Mouse (Mus musculus) A20 (cell line): ENCODE results near the gene Eef1a1.

ENCODE experiments used
- DNase-seq: peaks from one replicate; pipeline ENCODE4 v3.0.0-alpha.2; 2011; ENCODE audit warnings: low read depth, low spot score

Eef1a1 gene

GRCm38 (mm10) chr9:78477021-78477551, 11.9 kb downstream of the Eef1a1 start:
- DNase-seq = peak; percentile 75

- DNase-seq = peak; percentile 62
Measured at GRCm38 (mm10) chr9:78476531-78477020, 12.4 kb downstream of the Eef1a1 start.

GRCm38 (mm10) chr9:78475873-78476272, 13.1 kb downstream of the Eef1a1 start:
- DNase-seq = peak; percentile 69

GRCm38 (mm10) chr9:78475383-78475780, 13.6 kb downstream of the Eef1a1 start:
- peak; percentile 37 for DNase-seq

GRCm38 (mm10) chr9:78474771-78475382, 14.1 kb downstream of the Eef1a1 start:
- DNase-seq = peak; percentile 27

GRCm38 (mm10) chr9:78474270-78474669, 14.7 kb downstream of the Eef1a1 start:
- no peak for DNase-seq

GRCm38 (mm10) chr9:78473588-78473987, 15.4 kb downstream of the Eef1a1 start:
- DNase-seq = no peak

GRCm38 (mm10) chr9:78465725-78466124, 23.2 kb downstream of the Eef1a1 start:
- no peak for DNase-seq

GRCm38 (mm10) chr9:78463337-78463736, 25.6 kb downstream of the Eef1a1 start:
- peak; percentile 30 for DNase-seq

GRCm38 (mm10) chr9:78457026-78457425, 31.9 kb downstream of the Eef1a1 start:
- DNase-seq = no peak

GRCm38 (mm10) chr9:78451382-78451781, 37.6 kb downstream of the Eef1a1 start:
- DNase-seq = no peak

- DNase-seq = no peak
Measured at GRCm38 (mm10) chr9:78450404-78450803, 38.5 kb downstream of the Eef1a1 start.

GRCm38 (mm10) chr9:78447973-78448873, 40.7 kb downstream of the Eef1a1 start, which contains the start of the genes Mto1 and Gm17324:
TSS of gene Mto1 (plus strand) at chr9:78448208.
TSS of gene Gm17324 (minus strand) at chr9:78448786.
- DNase-seq = peak; percentile 96

- no peak for DNase-seq
Measured at GRCm38 (mm10) chr9:78447606-78447972, 41.4 kb downstream of the Eef1a1 start.

- peak; percentile 45 for DNase-seq
Measured at GRCm38 (mm10) chr9:78442579-78443392, 46.2 kb downstream of the Eef1a1 start, which contains the start of gene Cgas. TSS of gene Cgas (minus strand) at chr9:78443237.

- no peak for DNase-seq
Measured at GRCm38 (mm10) chr9:78442237-78442578, 46.7 kb downstream of the Eef1a1 start.

GRCm38 (mm10) chr9:78439426-78439825, 49.5 kb downstream of the Eef1a1 start:
- DNase-seq = peak; percentile 66

- no peak for DNase-seq
Measured at GRCm38 (mm10) chr9:78432471-78432870, 56.5 kb downstream of the Eef1a1 start.

- DNase-seq = peak; percentile 87
Measured at GRCm38 (mm10) chr9:78430486-78430885, 58.5 kb downstream of the Eef1a1 start.

- DNase-seq = peak; percentile 75
Measured at GRCm38 (mm10) chr9:78429551-78429950, 59.4 kb downstream of the Eef1a1 start.

- peak; percentile 67 for DNase-seq
Measured at GRCm38 (mm10) chr9:78428870-78429432, 60.0 kb downstream of the Eef1a1 start.
